Mouse (Mus musculus) spleen, postnatal 4 days (tissue): ENCODE measurements around the gene Cpne4.

Experiments used
- DNase-seq, 2 experiments: peaks; one replicate each; pipeline ENCODE4 v3.0.0; 2022; ENCODE audit warnings: low spot score in 2 of 2

Cpne4 gene

GRCm38 (mm10) chr9:104687051-104687450 is 140.0 kb downstream of the Cpne4 start:
- DNase-seq: no peak

- no peak for DNase-seq
These were observed 146.1 kb downstream of the Cpne4 start for GRCm38 (mm10) chr9:104693145-104693544.

GRCm38 (mm10) chr9:104710831-104711230 is 163.7 kb downstream of the Cpne4 start:
- DNase-seq: no peak

- no peak for DNase-seq
These were observed 178.2 kb downstream of the Cpne4 start for GRCm38 (mm10) chr9:104725311-104725710.

GRCm38 (mm10) chr9:104742661-104743380 is 195.7 kb downstream of the Cpne4 start:
- DNase-seq: no peak

- DNase-seq: no peak
These were observed 208.4 kb downstream of the Cpne4 start for GRCm38 (mm10) chr9:104755519-104755918.

- DNase-seq: no peak
These were observed 212.9 kb downstream of the Cpne4 start for GRCm38 (mm10) chr9:104760031-104760430.

GRCm38 (mm10) chr9:104776198-104776815 is 229.2 kb downstream of the Cpne4 start:
- DNase-seq: no peak

GRCm38 (mm10) chr9:104777135-104777534 is 230.0 kb downstream of the Cpne4 start:
- no peak for DNase-seq

- DNase-seq: no peak
These were observed 230.7 kb downstream of the Cpne4 start for GRCm38 (mm10) chr9:104777780-104778179.

- DNase-seq: no peak
These were observed 249.5 kb downstream of the Cpne4 start for GRCm38 (mm10) chr9:104796601-104797000.

GRCm38 (mm10) chr9:104804776-104805175 is 257.7 kb downstream of the Cpne4 start:
- DNase-seq: no peak

GRCm38 (mm10) chr9:104814681-104815080 is 267.6 kb downstream of the Cpne4 start:
- no peak for DNase-seq

- DNase-seq: no peak
These were observed 281.6 kb downstream of the Cpne4 start for GRCm38 (mm10) chr9:104828646-104829045.

- DNase-seq: no peak
These were observed 286.0 kb downstream of the Cpne4 start for GRCm38 (mm10) chr9:104832934-104833539.

GRCm38 (mm10) chr9:104837931-104838330 is 290.8 kb downstream of the Cpne4 start:
- no peak for DNase-seq

GRCm38 (mm10) chr9:104841278-104841677 is 294.2 kb downstream of the Cpne4 start:
- no peak for DNase-seq

GRCm38 (mm10) chr9:104845226-104845930 is 298.3 kb downstream of the Cpne4 start:
- no peak for DNase-seq

- no peak for DNase-seq
These were observed 306.6 kb downstream of the Cpne4 start for GRCm38 (mm10) chr9:104853701-104854100.

GRCm38 (mm10) chr9:104854245-104854921 is 307.3 kb downstream of the Cpne4 start:
- no peak for DNase-seq

GRCm38 (mm10) chr9:104865830-104866229 is 318.7 kb downstream of the Cpne4 start:
- DNase-seq: no peak

GRCm38 (mm10) chr9:104872586-104872985 is 325.5 kb downstream of the Cpne4 start:
- DNase-seq: no peak
